Mouse (Mus musculus): ENCODE data around the gene Ralgps1. TPM values are rescaled to one million over a fixed set of nuclear protein-coding genes. Genes with fewer than 3 reads are reported as not detected.

Gene Ralgps1
- polyA plus RNA-seq, 1 experiment from 2014 or later: 1.1 TPM

GRCm38 (mm10) chr2:33351449-33351848 lies 19.8 kb downstream of the Ralgps1 start:
- no peaks in the 10 kb centered on the region for H3K27me3 ChIP-seq (ENCODE audit: control insufficient read depth, insufficient read depth, low read depth, low read length)
- H3K36me3 ChIP-seq (ENCODE audit: control insufficient read depth, insufficient read depth): no peaks in the 10 kb centered on the region
- H3K4me3 ChIP-seq (ENCODE audit: low read depth, low read length): no peak overlapping the region
- 73% methylated on average over 3 of the region's 3 CpGs for WGBS (ENCODE audit: insufficient replicate concordance)
- H3K27ac ChIP-seq (ENCODE audit: low read length): no peak overlapping the region
- no peaks in the 10 kb centered on the region for H3K9me3 ChIP-seq (replicated peaks; ENCODE audit: control insufficient read depth, low read length)
- H3K9ac ChIP-seq (ENCODE audit: low read depth, low read length): no peak overlapping the region
- no peaks in the 10 kb centered on the region; the same call in 1 of the 2 replicates for H3K4me1 ChIP-seq (ENCODE audit: control insufficient read depth, low read depth, low read length)
- H3K4me2 ChIP-seq (ENCODE audit: low read depth, low read length): no peak overlapping the region
- ATAC-seq (ENCODE audit: low read depth): no peak

- no peak overlapping the region for H3K4me2 ChIP-seq (ENCODE audit: low read depth, low read length)
- no peak for ATAC-seq (ENCODE audit: low read depth)
- H3K27me3 ChIP-seq (ENCODE audit: control insufficient read depth, insufficient read depth, low read depth, low read length): no peaks in the 10 kb centered on the region
- no peak overlapping the region for H3K27ac ChIP-seq (ENCODE audit: low read length)
- no peak overlapping the region for H3K9ac ChIP-seq (ENCODE audit: low read depth, low read length)
- no peaks in the 10 kb centered on the region; the same call in 1 of the 2 replicates for H3K4me1 ChIP-seq (ENCODE audit: control insufficient read depth, low read depth, low read length)
- no peaks in the 10 kb centered on the region for H3K36me3 ChIP-seq (ENCODE audit: control insufficient read depth, insufficient read depth)
- WGBS (ENCODE audit: insufficient replicate concordance): 58% methylated on average over 6 of the region's 6 CpGs
- H3K9me3 ChIP-seq (replicated peaks; ENCODE audit: control insufficient read depth, low read length): no peaks in the 10 kb centered on the region
- no peak overlapping the region for H3K4me3 ChIP-seq (ENCODE audit: low read depth, low read length)
Measured at GRCm38 (mm10) chr2:33350921-33351320, 20.4 kb downstream of the Ralgps1 start.

- Histone ChIP-seq H3K27ac (ENCODE audit: low read length) (no peak overlapping the region), H3K9ac (ENCODE audit: low read depth, low read length) (no peak overlapping the region), H3K9me3 (replicated peaks; ENCODE audit: control insufficient read depth, low read length) (no peaks in the 10 kb centered on the region), H3K4me3 (ENCODE audit: low read depth, low read length) (no peak overlapping the region), H3K4me1 (ENCODE audit: control insufficient read depth, low read depth, low read length) (no peaks in the 10 kb centered on the region; the same call in 1 of the 2 replicates), H3K4me2 (ENCODE audit: low read depth, low read length) (no peak overlapping the region), H3K36me3 (ENCODE audit: control insufficient read depth, insufficient read depth) (no peaks in the 10 kb centered on the region), H3K27me3 (ENCODE audit: control insufficient read depth, insufficient read depth, low read depth, low read length) (no peaks in the 10 kb centered on the region)
- 28% methylated on average over 2 of the region's 2 CpGs for WGBS (ENCODE audit: insufficient replicate concordance)
- no peak for ATAC-seq (ENCODE audit: low read depth)
Measured at GRCm38 (mm10) chr2:33349581-33349980, 21.7 kb downstream of the Ralgps1 start.

- Histone ChIP-seq H3K4me3 (ENCODE audit: low read depth, low read length) (no peak overlapping the region), H3K27me3 (ENCODE audit: control insufficient read depth, insufficient read depth, low read depth, low read length) (no peaks in the 10 kb centered on the region), H3K36me3 (ENCODE audit: control insufficient read depth, insufficient read depth) (no peaks in the 10 kb centered on the region), H3K9me3 (replicated peaks; ENCODE audit: control insufficient read depth, low read length) (no peaks in the 10 kb centered on the region), H3K9ac (ENCODE audit: low read depth, low read length) (no peak overlapping the region), H3K27ac (ENCODE audit: low read length) (no peak overlapping the region), H3K4me1 (ENCODE audit: control insufficient read depth, low read depth, low read length) (no peaks in the 10 kb centered on the region; the same call in 1 of the 2 replicates), H3K4me2 (ENCODE audit: low read depth, low read length) (no peak overlapping the region)
- WGBS (ENCODE audit: insufficient replicate concordance): 20% methylated on average over 2 of the region's 2 CpGs
- no peak for ATAC-seq (ENCODE audit: low read depth)
Measured at GRCm38 (mm10) chr2:33349081-33349480, 22.2 kb downstream of the Ralgps1 start.

- Histone ChIP-seq H3K27me3 (ENCODE audit: control insufficient read depth, insufficient read depth, low read depth, low read length) (no peaks in the 10 kb centered on the region), H3K4me3 (ENCODE audit: low read depth, low read length) (no peak overlapping the region), H3K4me1 (ENCODE audit: control insufficient read depth, low read depth, low read length) (no peaks in the 10 kb centered on the region), H3K4me2 (ENCODE audit: low read depth, low read length) (no peak overlapping the region), H3K27ac (ENCODE audit: low read length) (no peak overlapping the region), H3K36me3 (ENCODE audit: control insufficient read depth, insufficient read depth) (no peaks in the 10 kb centered on the region), H3K9ac (ENCODE audit: low read depth, low read length) (no peak overlapping the region), H3K9me3 (replicated peaks; ENCODE audit: control insufficient read depth, low read length) (no peaks in the 10 kb centered on the region)
- 47% methylated on average over 3 of the region's 3 CpGs for WGBS (ENCODE audit: insufficient replicate concordance)
- no peak for ATAC-seq (ENCODE audit: low read depth)
Measured at GRCm38 (mm10) chr2:33348260-33348659, 23.0 kb downstream of the Ralgps1 start.

GRCm38 (mm10) chr2:33347607-33348006 lies 23.7 kb downstream of the Ralgps1 start:
- H3K9me3 ChIP-seq (replicated peaks; ENCODE audit: control insufficient read depth, low read length): no peaks in the 10 kb centered on the region
- no peaks in the 10 kb centered on the region for H3K4me1 ChIP-seq (ENCODE audit: control insufficient read depth, low read depth, low read length)
- ATAC-seq (ENCODE audit: low read depth): no peak
- H3K36me3 ChIP-seq (ENCODE audit: control insufficient read depth, insufficient read depth): no peaks in the 10 kb centered on the region
- H3K27ac ChIP-seq (ENCODE audit: low read length): no peak overlapping the region
- no peak overlapping the region for H3K4me2 ChIP-seq (ENCODE audit: low read depth, low read length)
- H3K4me3 ChIP-seq (ENCODE audit: low read depth, low read length): no peak overlapping the region
- 21% methylated on average over 3 of the region's 3 CpGs for WGBS (ENCODE audit: insufficient replicate concordance)
- no peak overlapping the region for H3K9ac ChIP-seq (ENCODE audit: low read depth, low read length)
- no peaks in the 10 kb centered on the region for H3K27me3 ChIP-seq (ENCODE audit: control insufficient read depth, insufficient read depth, low read depth, low read length)

GRCm38 (mm10) chr2:33346749-33347148 lies 24.5 kb downstream of the Ralgps1 start:
- Histone ChIP-seq H3K4me3 (ENCODE audit: low read depth, low read length) (no peak overlapping the region), H3K4me1 (ENCODE audit: control insufficient read depth, low read depth, low read length) (no peaks in the 10 kb centered on the region), H3K36me3 (ENCODE audit: control insufficient read depth, insufficient read depth) (no peaks in the 10 kb centered on the region), H3K9me3 (replicated peaks; ENCODE audit: control insufficient read depth, low read length) (no peaks in the 10 kb centered on the region), H3K27ac (ENCODE audit: low read length) (no peak overlapping the region), H3K9ac (ENCODE audit: low read depth, low read length) (no peak overlapping the region), H3K27me3 (ENCODE audit: control insufficient read depth, insufficient read depth, low read depth, low read length) (no peaks in the 10 kb centered on the region), H3K4me2 (ENCODE audit: low read depth, low read length) (no peak overlapping the region)
- no peak for ATAC-seq (ENCODE audit: low read depth)
- 54% methylated on average over 5 of the region's 5 CpGs for WGBS (ENCODE audit: insufficient replicate concordance)

GRCm38 (mm10) chr2:33345956-33346355 lies 25.3 kb downstream of the Ralgps1 start:
- no peaks in the 10 kb centered on the region for H3K36me3 ChIP-seq (ENCODE audit: control insufficient read depth, insufficient read depth)
- 54% methylated on average over 4 of the region's 4 CpGs for WGBS (ENCODE audit: insufficient replicate concordance)
- ATAC-seq (ENCODE audit: low read depth): no peak
- H3K27me3 ChIP-seq (ENCODE audit: control insufficient read depth, insufficient read depth, low read depth, low read length): no peaks in the 10 kb centered on the region
- H3K9me3 ChIP-seq (replicated peaks; ENCODE audit: control insufficient read depth, low read length): no peaks in the 10 kb centered on the region
- no peak overlapping the region for H3K27ac ChIP-seq (ENCODE audit: low read length)
- no peak overlapping the region for H3K9ac ChIP-seq (ENCODE audit: low read depth, low read length)
- no peak overlapping the region for H3K4me3 ChIP-seq (ENCODE audit: low read depth, low read length)
- no peak overlapping the region for H3K4me2 ChIP-seq (ENCODE audit: low read depth, low read length)
- H3K4me1 ChIP-seq (ENCODE audit: control insufficient read depth, low read depth, low read length): no peaks in the 10 kb centered on the region

- Histone ChIP-seq H3K4me2 (ENCODE audit: low read depth, low read length) (no peak overlapping the region), H3K36me3 (ENCODE audit: control insufficient read depth, insufficient read depth) (no peaks in the 10 kb centered on the region), H3K9ac (ENCODE audit: low read depth, low read length) (no peak overlapping the region), H3K4me1 (ENCODE audit: control insufficient read depth, low read depth, low read length) (no peaks in the 10 kb centered on the region), H3K9me3 (replicated peaks; ENCODE audit: control insufficient read depth, low read length) (no peaks in the 10 kb centered on the region), H3K27me3 (ENCODE audit: control insufficient read depth, insufficient read depth, low read depth, low read length) (no peaks in the 10 kb centered on the region), H3K27ac (ENCODE audit: low read length) (no peak overlapping the region), H3K4me3 (ENCODE audit: low read depth, low read length) (no peak overlapping the region)
- 38% methylated on average over 6 of the region's 6 CpGs for WGBS (ENCODE audit: insufficient replicate concordance)
- ATAC-seq (ENCODE audit: low read depth): no peak
Measured at GRCm38 (mm10) chr2:33345475-33345874, 25.8 kb downstream of the Ralgps1 start.

All from liver, embryonic 16.5 days (tissue).